In genomic region chr1:37698186-37698839, GRCm38 (mm10) we compare ENCODE assay signal across 9 mouse cellular contexts. TPM values are rescaled to one million over a fixed set of nuclear protein-coding genes. Genes with fewer than 3 reads are reported as not detected.
DNase-seq lines count a peak whose midpoint lies in the region; ATAC-seq and TF ChIP-seq lines count a peak whose summit lies in the region.
"Had no signal": no experiment of that assay in that cellular context is flagged by ENCODE, and none has a peak within 500 bp of the region (broad histone marks: within the 10 kb centered on the region; RNA-seq: fewer than 3 reads in every experiment).

No protein-coding gene starts in this region.

- 76% methylated on average over 8 of the region's 8 CpGs for WGBS in embryonic facial prominence, embryonic 10.5 days
- 70% methylated on average over 8 of the region's 8 CpGs for WGBS in hindbrain, embryonic 13.5 days
- WGBS in midbrain, embryonic 16.5 days: 71% methylated on average over 8 of the region's 8 CpGs
- 80% methylated on average over 8 of the region's 8 CpGs for WGBS in thymus, adult 2 months

- H3K27me3 ChIP-seq in embryonic facial prominence, embryonic 10.5 days (replicated peaks; ENCODE audit: low read depth, poor library complexity, severe bottlenecking): no peaks in the 10 kb centered on the region
- 0 out of 2 replicates have a peak, but pooled peaks cover 4% of the 10 kb centered on the region for H3K27me3 ChIP-seq in hindbrain, embryonic 13.5 days
- no peaks in the 10 kb centered on the region for H3K27me3 ChIP-seq in midbrain, embryonic 16.5 days (ENCODE audit: control insufficient read depth, insufficient read depth, low read depth, low read length)
- H3K27me3 ChIP-seq in thymus, adult 2 months (ENCODE audit: control insufficient read depth, insufficient read depth, low read length): no peaks in the 10 kb centered on the region

- 0 out of 2 replicates have a peak, but pooled peaks have one; percentile 52 for ATAC-seq in hindbrain, embryonic 13.5 days (ENCODE audit: low FRiP score)
- peak; percentile 92 for ATAC-seq in midbrain, embryonic 16.5 days
- ATAC-seq: liver, embryonic 12.5 days had no signal

- H3K9ac ChIP-seq in hindbrain, embryonic 13.5 days: no peak overlapping the region
- H3K9ac ChIP-seq in midbrain, embryonic 16.5 days (ENCODE audit: low read depth, low read length): no peak overlapping the region
- H3K9ac ChIP-seq: liver, embryonic 12.5 days had no signal

- H3K4me3 ChIP-seq in left cerebral cortex, adult 2 months: no peak overlapping the region
- H3K4me3 ChIP-seq in embryonic facial prominence, embryonic 10.5 days: no peak overlapping the region
- no peak overlapping the region for H3K4me3 ChIP-seq in hindbrain, embryonic 13.5 days
- no peak overlapping the region for H3K4me3 ChIP-seq in midbrain, embryonic 16.5 days (ENCODE audit: low read depth, low read length)
- H3K4me3 ChIP-seq in thymus, adult 2 months (ENCODE audit: control insufficient read depth, insufficient read depth, low read length): no peak overlapping the region
- H3K4me3 ChIP-seq: liver, embryonic 12.5 days had no signal

- no peak overlapping the region for H3K4me2 ChIP-seq in hindbrain, embryonic 13.5 days
- no peak overlapping the region for H3K4me2 ChIP-seq in midbrain, embryonic 16.5 days (ENCODE audit: low read length)
- H3K4me2 ChIP-seq: liver, embryonic 12.5 days had no signal

- H3K9me3 ChIP-seq in embryonic facial prominence, embryonic 10.5 days: no peaks in the 10 kb centered on the region
- no peaks in the 10 kb centered on the region for H3K9me3 ChIP-seq in hindbrain, embryonic 13.5 days
- H3K9me3 ChIP-seq in midbrain, embryonic 16.5 days (replicated peaks; ENCODE audit: control insufficient read depth, low read length, poor library complexity, severe bottlenecking): no peaks in the 10 kb centered on the region
- H3K9me3 ChIP-seq: liver, embryonic 12.5 days had no signal

- peaks cover 19% of the 10 kb centered on the region for H3K4me1 ChIP-seq in embryonic facial prominence, embryonic 10.5 days
- peaks cover 10% of the 10 kb centered on the region for H3K4me1 ChIP-seq in hindbrain, embryonic 13.5 days (replicated peaks)
- peaks cover 4% of the 10 kb centered on the region for H3K4me1 ChIP-seq in midbrain, embryonic 16.5 days (ENCODE audit: control insufficient read depth, insufficient read depth, low read length)
- peaks cover 56% of the 10 kb centered on the region for H3K4me1 ChIP-seq in thymus, adult 2 months (replicated peaks; ENCODE audit: control insufficient read depth, insufficient read depth, low read length)
- H3K4me1 ChIP-seq: liver, embryonic 12.5 days had no signal

- intact Hi-C loops in left cerebral cortex, adult 2 months (cut with DNase I): no loop called here

- TF ChIP-seq POLR2A in thymus, adult 2 months (IDR thresholded peaks at IDR 0.05; ENCODE audit: control insufficient read depth, extremely low read depth, insufficient read depth, low read length, poor library complexity): no peak

- no peaks in the 10 kb centered on the region for H3K36me3 ChIP-seq in embryonic facial prominence, embryonic 10.5 days (replicated peaks)
- no peaks in the 10 kb centered on the region for H3K36me3 ChIP-seq in hindbrain, embryonic 13.5 days
- H3K36me3 ChIP-seq in midbrain, embryonic 16.5 days (ENCODE audit: control insufficient read depth, insufficient read depth, low read length): no peaks in the 10 kb centered on the region
- H3K36me3 ChIP-seq in thymus, adult 2 months (ENCODE audit: control insufficient read depth, insufficient read depth, low read length): no peaks in the 10 kb centered on the region
- H3K36me3 ChIP-seq: liver, embryonic 12.5 days had no signal

- DNase-seq in left cerebral cortex, adult 2 months (ENCODE audit: extremely low spot score in 1 of 2, low spot score in 2 of 2): no peak
- DNase-seq in left cerebral cortex, adult 18-20 months (ENCODE audit: low spot score in 2 of 2): no peak
- DNase-seq in embryonic facial prominence, embryonic 10.5 days (ENCODE audit: low spot score): peak; percentile 35
- DNase-seq in thymus, adult 2 months: no peak
- no peak for DNase-seq in urinary bladder, postnatal 4 days (ENCODE audit: low spot score in 2 of 2)
- DNase-seq: cerebellum, postnatal 14 days had no signal

- no peak for TF ChIP-seq CTCF in left cerebral cortex, adult 2 months (IDR thresholded peaks at IDR 0.05)
- TF ChIP-seq CTCF in thymus, adult 2 months (IDR thresholded peaks at IDR 0.05; ENCODE audit: borderline replicate concordance, control insufficient read depth, extremely low read depth, insufficient read depth, low read length, poor library complexity): no peak

- peak overlapping the region; percentile 84 for H3K27ac ChIP-seq in left cerebral cortex, adult 2 months
- peak overlapping the region; percentile 19; the same call in 1 of the 2 replicates for H3K27ac ChIP-seq in embryonic facial prominence, embryonic 10.5 days (replicated peaks)
- H3K27ac ChIP-seq in hindbrain, embryonic 13.5 days: no peak overlapping the region
- H3K27ac ChIP-seq in midbrain, embryonic 16.5 days (ENCODE audit: low read length): peak overlapping the region; percentile 60
- H3K27ac ChIP-seq in thymus, adult 2 months (ENCODE audit: control insufficient read depth, insufficient read depth, low read length): no peak overlapping the region
- H3K27ac ChIP-seq: liver, embryonic 12.5 days had no signal

RNA-seq across cellular contexts. Expression of gene 2010300C02Rik, which starts 21.6 kb away (rescaled TPM):
- total RNA-seq in left cerebral cortex, adult 2 months (2021): 100 to 1,000 TPM; 282 to 283 TPM
- 100 to 1,000 TPM; 251 to 264 TPM for total RNA-seq in left cerebral cortex, adult 18-20 months (2021)
- 0.91 and 0.96 TPM in 2 replicates for polyA plus RNA-seq in embryonic facial prominence, embryonic 10.5 days (2016; fragmentation: Nextera tagmentation; extraction: Ambion mirVana)
- 1.6 and 1.7 TPM in 2 replicates for polyA plus RNA-seq in hindbrain, embryonic 13.5 days (2015; fragmentation: Nextera tagmentation; extraction: Ambion mirVana)
- 3.3 and 3.6 TPM in 2 replicates for polyA plus RNA-seq in midbrain, embryonic 16.5 days (2015; fragmentation: Nextera tagmentation; extraction: Ambion mirVana)
- polyA plus RNA-seq in thymus, adult 2 months (2012; rRNA removed): 6.1 and 6.6 TPM in 2 replicates

Comparison
In these comparisons a context has a peak if more than half of its experiments do, and no peak if none do; other contexts are left out.
1. H3K27ac ChIP-seq: peak in left cerebral cortex, adult 2 months (single experiment), embryonic facial prominence, embryonic 10.5 days (single experiment) and midbrain, embryonic 16.5 days (single experiment); none in hindbrain, embryonic 13.5 days (single experiment) and thymus, adult 2 months (single experiment).